Mouse (Mus musculus) mammary gland, adult 2 months (tissue): ENCODE measurements around the gene Bcl10. TPM values are rescaled to one million over a fixed set of nuclear protein-coding genes. Genes with fewer than 3 reads are reported as not detected.

Experiments
- polyA plus RNA-seq: library from polyadenylated mRNA; depleted of rRNA; stranded (reverse); fragments of >200 nt; gene quantifications from 2 replicates; pipeline ENCODE4 v1.2.3, GENCODE M21; 2012; ENCODE audit warnings: low replicate concordance; rRNA removed

The Bcl10 gene
- polyA plus RNA-seq = 9.3 and 12.7 TPM in 2 replicates

GRCm38 (mm10) chr3:145922019-145922854 is at the start of gene Bcl10:
Gene Bcl10, plus strand, starts transcription at chr3:145922804.

DNA sequence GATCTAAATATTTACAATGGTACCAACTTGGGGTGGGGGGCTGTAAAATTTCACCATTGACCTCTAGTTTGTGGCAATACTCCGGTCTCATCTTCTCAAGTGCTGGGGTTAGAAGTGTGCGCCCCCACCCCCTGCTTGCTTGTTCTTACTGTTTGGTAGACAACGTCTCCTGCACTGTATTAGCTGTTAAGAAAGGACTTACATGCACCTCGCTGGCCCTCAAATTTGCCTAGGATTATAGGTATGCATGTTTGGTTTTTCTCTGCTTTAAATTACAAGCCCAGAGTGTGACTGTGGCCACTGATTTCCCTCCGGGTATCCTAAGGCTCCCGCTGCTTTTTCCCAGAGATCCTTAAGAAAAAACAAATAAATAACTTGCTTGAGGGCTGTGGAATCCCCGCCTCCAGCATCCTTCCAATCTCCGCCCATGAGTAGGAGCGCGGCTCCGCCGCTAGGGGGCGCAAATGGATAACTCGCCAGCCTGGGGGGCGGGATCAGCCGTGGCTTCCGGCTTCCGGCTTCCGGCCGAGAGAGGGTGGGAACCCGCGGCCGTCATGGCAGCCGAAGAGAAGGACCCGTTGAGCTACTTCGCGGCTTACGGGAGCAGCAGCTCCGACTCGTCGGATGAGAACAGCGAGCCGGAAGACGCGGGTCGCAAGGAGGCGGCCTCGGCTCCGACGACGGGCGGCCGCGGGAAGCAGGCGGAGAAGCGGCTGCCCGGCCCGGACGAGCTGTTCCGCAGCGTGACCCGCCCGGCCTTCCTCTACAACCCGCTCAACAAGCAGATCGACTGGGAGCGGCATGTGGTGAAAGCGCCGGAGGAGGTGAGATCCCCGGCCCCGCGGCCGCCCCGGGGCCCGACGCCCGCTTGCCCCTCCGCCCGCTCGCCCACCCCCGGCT is 15.2 kb downstream of the Bcl10 start, which contains the start of gene 2410004B18Rik:
Gene 2410004B18Rik, plus strand, starts transcription at position 510 of the 900 bp plus-strand sequence.

Other genes with a start within 250 kb of the Bcl10 start
- 3.3 and 5.0 TPM in 2 replicates for gene Ddah1, start 164.1 kb upstream of the Bcl10 start, polyA plus RNA-seq
- gene 2410004B18Rik, start 15.2 kb downstream of the Bcl10 start, polyA plus RNA-seq = 7.1 and 12.4 TPM in 2 replicates
- gene Syde2, start 65.1 kb downstream of the Bcl10 start, polyA plus RNA-seq = 3.0 and 4.9 TPM in 2 replicates
- 0.13 TPM in 1 of 2 replicates, not detected in the other for gene Wdr63, start 185.3 kb downstream of the Bcl10 start, polyA plus RNA-seq
- gene Mcoln3, start 194.6 kb downstream of the Bcl10 start, polyA plus RNA-seq = 1.3 and 1.5 TPM in 2 replicates
- 2.9 and 6.3 TPM in 2 replicates for gene Mcoln2, start 227.0 kb downstream of the Bcl10 start, polyA plus RNA-seq